Mouse (Mus musculus): ENCODE data around the gene Ermp1. TPM values are rescaled to one million over a fixed set of nuclear protein-coding genes. Genes with fewer than 3 reads are reported as not detected.
"Not testable (repeated sequence)": the region's sequence is repeated elsewhere in the genome, so short reads cannot be mapped to it uniquely, and the experiment has no call there.

Ermp1 gene
- polyA plus RNA-seq, 1 experiment from 2014 or later: 6.1 TPM

DNA sequence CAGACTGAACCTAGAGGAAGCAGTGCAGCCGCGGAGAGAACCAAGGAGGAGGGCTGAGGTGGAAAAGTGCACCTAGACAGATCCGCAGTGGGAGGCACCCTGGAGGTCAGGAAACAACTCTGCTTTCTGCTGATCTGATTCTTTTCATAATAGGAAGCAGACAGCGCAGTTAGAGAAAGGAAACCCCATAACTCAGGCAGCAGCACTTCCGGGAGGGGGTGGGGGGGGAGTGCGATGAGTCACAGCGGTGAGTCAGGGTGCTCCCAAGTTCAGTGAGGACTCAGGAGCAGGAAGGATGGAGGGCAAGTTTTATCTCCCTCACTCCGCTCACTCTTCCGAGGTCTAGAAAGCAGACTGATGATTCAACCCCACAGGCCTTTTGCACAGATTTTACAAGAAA is 7.2 kb downstream of the Ermp1 start:
- no peaks in the 10 kb centered on the region for H3K4me1 ChIP-seq
- ATAC-seq: no peak
- H3K4me3 ChIP-seq: no peak overlapping the region
- 65% methylated on average over 8 of the region's 9 CpGs for WGBS
- H3K27me3 ChIP-seq: no peaks in the 10 kb centered on the region
- H3K4me2 ChIP-seq: no peak overlapping the region
- H3K27ac ChIP-seq: no peak overlapping the region
- H3K9me3 ChIP-seq (replicated peaks): peaks cover 4% of the 10 kb centered on the region; the same call in 1 of the 2 replicates
- H3K36me3 ChIP-seq (ENCODE audit: poor library complexity, severe bottlenecking): 0 out of 2 replicates have a peak, but pooled peaks cover 4% of the 10 kb centered on the region
- H3K9ac ChIP-seq: no peak overlapping the region

DNA sequence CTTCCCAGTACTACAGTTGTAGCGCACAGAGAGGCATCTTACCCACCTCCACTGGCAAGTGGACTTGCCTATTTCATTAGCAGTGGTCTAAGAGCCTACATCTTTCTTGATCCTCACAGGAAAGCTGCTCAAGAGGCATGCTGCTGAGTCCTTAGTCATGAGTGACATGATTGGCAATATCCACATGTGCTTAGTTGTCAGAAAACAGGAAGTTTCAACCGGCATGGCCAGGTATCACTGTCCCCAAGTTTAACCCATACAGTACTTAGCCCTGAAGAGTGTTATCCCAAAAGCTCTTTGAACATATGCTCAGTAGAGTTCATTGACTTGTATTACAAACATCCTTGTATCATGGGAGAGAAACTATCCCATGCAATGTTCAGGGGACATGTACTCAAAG is 36.1 kb downstream of the Ermp1 start:
- no peak for ATAC-seq
- peaks cover 27% of the 10 kb centered on the region for H3K36me3 ChIP-seq (ENCODE audit: poor library complexity, severe bottlenecking)
- H3K4me3 ChIP-seq: no peak overlapping the region
- H3K27ac ChIP-seq: no peak overlapping the region
- no peaks in the 10 kb centered on the region for H3K27me3 ChIP-seq
- 97% methylated on average over 2 of the region's 2 CpGs for WGBS
- no peak overlapping the region for H3K9ac ChIP-seq
- no peaks in the 10 kb centered on the region for H3K9me3 ChIP-seq (replicated peaks)
- no peak overlapping the region for H3K4me2 ChIP-seq
- H3K4me1 ChIP-seq: no peaks in the 10 kb centered on the region

DNA sequence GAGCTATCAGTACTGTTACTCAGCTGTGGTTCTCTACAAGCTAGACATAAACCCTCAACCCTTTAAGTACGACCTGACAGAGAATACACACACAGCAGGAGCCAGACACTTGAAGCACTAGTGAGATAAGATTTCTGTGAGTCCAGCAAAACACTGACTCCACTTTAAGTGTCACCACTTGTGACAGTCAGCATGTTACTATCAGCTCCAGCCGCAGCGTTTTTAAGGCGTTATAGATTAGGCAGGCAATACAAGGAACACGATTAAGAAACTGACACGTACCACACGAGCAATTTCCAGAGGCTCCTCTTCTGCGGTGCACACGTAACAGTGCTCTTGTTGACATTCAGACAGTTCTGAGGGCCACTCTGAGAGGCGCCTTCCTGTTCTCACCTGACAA is 37.3 kb downstream of the Ermp1 start:
- Histone ChIP-seq H3K27ac (no peak overlapping the region), H3K4me3 (no peak overlapping the region), H3K4me2 (no peak overlapping the region), H3K27me3 (no peaks in the 10 kb centered on the region), H3K9ac (no peak overlapping the region), H3K36me3 (ENCODE audit: poor library complexity, severe bottlenecking) (peaks cover 27% of the 10 kb centered on the region), H3K4me1 (no peaks in the 10 kb centered on the region), H3K9me3 (replicated peaks) (no peaks in the 10 kb centered on the region)
- 86% methylated on average over 10 of the region's 10 CpGs for WGBS
- no peak for ATAC-seq

GRCm38 (mm10) chr19:29608212-29608611 is 40.0 kb downstream of the Ermp1 start:
- Histone ChIP-seq H3K27me3 (no peaks in the 10 kb centered on the region), H3K4me1 (no peaks in the 10 kb centered on the region), H3K36me3 (ENCODE audit: poor library complexity, severe bottlenecking) (peaks cover 35% of the 10 kb centered on the region), H3K9me3 (replicated peaks) (no peaks in the 10 kb centered on the region), H3K9ac (no peak overlapping the region), H3K4me2 (no peak overlapping the region), H3K27ac (no peak overlapping the region), H3K4me3 (no peak overlapping the region)
- 78% methylated on average over 4 of the region's 4 CpGs for WGBS
- no peak for ATAC-seq

DNA sequence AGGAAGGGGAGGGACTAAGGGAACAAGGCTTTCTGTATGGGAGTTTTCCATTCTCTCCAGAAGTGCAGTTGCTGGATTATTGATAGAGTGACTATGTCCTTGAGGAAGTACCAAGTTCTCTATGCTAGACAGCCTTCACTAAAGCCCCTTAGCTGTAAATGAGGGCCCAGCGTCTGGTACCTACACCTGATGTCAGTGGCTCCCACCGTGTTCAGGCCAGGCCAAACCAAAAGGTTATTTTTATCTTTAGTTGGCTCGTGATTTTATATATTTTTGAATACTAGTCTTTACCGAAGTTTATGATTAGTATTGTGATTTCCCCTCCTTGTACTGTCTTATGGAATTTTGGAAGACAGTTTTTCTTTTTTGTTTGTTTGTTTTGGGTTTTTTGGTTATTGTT is 40.7 kb downstream of the Ermp1 start:
- H3K4me2 ChIP-seq: no peak overlapping the region
- no peak for ATAC-seq
- H3K9me3 ChIP-seq (replicated peaks): no peaks in the 10 kb centered on the region
- peaks cover 36% of the 10 kb centered on the region for H3K36me3 ChIP-seq (ENCODE audit: poor library complexity, severe bottlenecking)
- H3K4me3 ChIP-seq: no peak overlapping the region
- no peaks in the 10 kb centered on the region for H3K27me3 ChIP-seq
- WGBS: 93% methylated on average over 4 of the region's 4 CpGs
- H3K9ac ChIP-seq: no peak overlapping the region
- no peaks in the 10 kb centered on the region for H3K4me1 ChIP-seq
- H3K27ac ChIP-seq: no peak overlapping the region

GRCm38 (mm10) chr19:29604653-29605052 is 43.6 kb downstream of the Ermp1 start:
- H3K27me3 ChIP-seq: no peaks in the 10 kb centered on the region
- H3K36me3 ChIP-seq (ENCODE audit: poor library complexity, severe bottlenecking): peaks cover 33% of the 10 kb centered on the region
- H3K9ac ChIP-seq: no peak overlapping the region
- no peaks in the 10 kb centered on the region for H3K9me3 ChIP-seq (replicated peaks)
- H3K27ac ChIP-seq: no peak overlapping the region
- no peak for ATAC-seq
- H3K4me2 ChIP-seq: no peak overlapping the region
- 91% methylated on average over 3 of the region's 3 CpGs for WGBS
- H3K4me1 ChIP-seq: no peaks in the 10 kb centered on the region
- no peak overlapping the region for H3K4me3 ChIP-seq

DNA sequence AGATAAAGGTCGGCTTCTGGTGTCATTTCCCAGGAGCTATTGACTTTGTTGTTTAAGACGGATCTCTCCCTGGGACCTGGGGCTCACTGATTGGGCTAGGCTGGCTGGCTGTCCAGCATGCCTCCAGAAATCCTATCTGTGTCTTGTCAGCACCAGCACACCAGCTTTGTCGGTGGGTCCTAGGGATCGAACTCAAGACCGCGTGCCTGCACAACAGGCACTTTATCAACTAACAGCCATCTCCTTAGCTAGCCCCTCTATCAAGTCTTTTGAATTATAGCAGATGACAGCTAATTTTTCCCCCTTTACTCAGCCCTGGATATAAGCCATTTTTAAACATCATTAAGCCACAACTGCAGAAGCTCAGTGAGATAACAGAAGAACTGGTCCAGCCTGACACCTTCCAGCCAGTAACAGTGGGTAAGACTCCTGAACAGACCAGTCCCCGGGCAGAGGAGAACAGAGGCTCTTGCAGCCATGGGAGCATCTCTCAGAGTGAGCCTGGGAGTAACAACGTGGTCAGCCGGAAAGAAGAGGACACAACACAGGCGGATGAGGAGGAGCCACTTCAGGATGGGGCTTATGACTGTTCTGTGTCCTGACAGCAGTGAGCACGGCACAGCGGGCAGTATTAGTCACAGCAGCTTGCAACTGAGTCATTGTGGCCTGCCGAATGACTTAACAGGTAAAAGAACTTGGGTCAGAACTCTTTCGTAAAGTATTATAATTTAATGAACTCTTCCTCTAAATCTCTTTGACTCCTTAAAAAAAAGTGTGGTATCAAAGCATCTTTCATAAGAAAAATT is 44.5 kb downstream of the Ermp1 start:
- 89% methylated on average over 14 of the region's 14 CpGs for WGBS
- H3K4me2 ChIP-seq: no peak overlapping the region
- no peaks in the 10 kb centered on the region for H3K4me1 ChIP-seq
- ATAC-seq: no peak
- no peaks in the 10 kb centered on the region for H3K27me3 ChIP-seq
- no peaks in the 10 kb centered on the region for H3K9me3 ChIP-seq (replicated peaks)
- H3K9ac ChIP-seq: no peak overlapping the region
- no peak overlapping the region for H3K4me3 ChIP-seq
- H3K36me3 ChIP-seq (ENCODE audit: poor library complexity, severe bottlenecking): peaks cover 42% of the 10 kb centered on the region
- H3K27ac ChIP-seq: no peak overlapping the region

DNA sequence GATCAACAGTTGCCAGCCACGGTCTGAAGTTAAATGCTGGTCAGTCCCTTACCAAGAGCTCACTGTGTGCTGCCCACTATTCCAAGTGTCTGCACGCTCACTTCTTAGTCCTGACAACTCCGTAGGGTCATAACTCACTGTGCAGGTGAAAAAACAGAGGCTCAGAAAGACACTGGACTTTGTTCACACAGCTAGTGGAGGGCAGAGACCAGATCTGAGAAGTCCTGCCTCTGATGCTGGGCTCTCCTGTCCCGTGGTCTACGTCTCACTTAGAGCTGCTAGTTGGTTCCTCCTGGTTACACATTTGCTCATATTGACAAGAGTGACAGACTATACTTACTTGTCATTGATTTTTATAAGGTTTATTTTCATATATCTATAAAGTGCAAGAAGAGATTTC is 49.2 kb downstream of the Ermp1 start:
- Histone ChIP-seq H3K27me3 (no peaks in the 10 kb centered on the region), H3K9me3 (replicated peaks) (no peaks in the 10 kb centered on the region), H3K4me1 (no peaks in the 10 kb centered on the region), H3K4me3 (no peak overlapping the region), H3K4me2 (no peak overlapping the region), H3K36me3 (ENCODE audit: poor library complexity, severe bottlenecking) (peaks cover 69% of the 10 kb centered on the region), H3K27ac (no peak overlapping the region), H3K9ac (no peak overlapping the region)
- WGBS: 96% methylated on average over 5 of the region's 5 CpGs
- no peak for ATAC-seq

DNA sequence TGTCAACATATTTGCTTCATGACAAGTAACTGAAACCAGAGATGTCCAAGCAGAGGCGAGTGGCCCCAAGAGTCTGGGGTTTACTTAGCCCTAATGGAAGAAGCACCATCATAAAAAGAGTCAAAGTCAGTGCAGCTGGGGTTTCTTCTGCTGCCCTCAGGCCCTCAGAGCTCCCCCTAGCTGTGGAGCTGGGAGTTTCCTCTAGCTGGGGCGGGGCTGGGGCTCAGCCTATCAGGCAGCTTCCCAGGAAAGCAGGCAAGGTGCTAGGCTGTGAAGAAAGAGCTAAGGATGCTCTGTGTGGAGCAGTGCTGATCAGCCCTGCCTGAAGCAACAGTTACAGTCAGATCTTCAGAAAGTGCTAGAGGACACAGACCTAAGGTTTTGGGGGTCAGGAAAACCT is 51.2 kb downstream of the Ermp1 start:
- Histone ChIP-seq H3K27ac (no peak overlapping the region), H3K9me3 (replicated peaks) (no peaks in the 10 kb centered on the region), H3K4me3 (no peak overlapping the region), H3K36me3 (ENCODE audit: poor library complexity, severe bottlenecking) (peaks cover 50% of the 10 kb centered on the region), H3K27me3 (no peaks in the 10 kb centered on the region), H3K4me1 (no peaks in the 10 kb centered on the region), H3K4me2 (no peak overlapping the region), H3K9ac (no peak overlapping the region)
- no peak for ATAC-seq
- 94% methylated on average over 2 of the region's 2 CpGs for WGBS

- H3K36me3 ChIP-seq (ENCODE audit: poor library complexity, severe bottlenecking): peaks cover 52% of the 10 kb centered on the region
- H3K4me3 ChIP-seq: no peak overlapping the region
- no peaks in the 10 kb centered on the region for H3K4me1 ChIP-seq
- WGBS: 95% methylated on average over 3 of the region's 3 CpGs
- no peak overlapping the region for H3K9ac ChIP-seq
- no peak overlapping the region for H3K27ac ChIP-seq
- no peak overlapping the region for H3K4me2 ChIP-seq
- H3K9me3 ChIP-seq (replicated peaks): no peaks in the 10 kb centered on the region
- H3K27me3 ChIP-seq: no peaks in the 10 kb centered on the region
- no peak for ATAC-seq
Observed at GRCm38 (mm10) chr19:29596276-29596675, 51.9 kb downstream of the Ermp1 start.

- 41% methylated on average over 3 of the region's 3 CpGs for WGBS
- not testable (repeated sequence) for H3K27me3 ChIP-seq; H3K9ac ChIP-seq; H3K9me3 ChIP-seq (replicated peaks); H3K27ac ChIP-seq; H3K4me3 ChIP-seq; ATAC-seq; H3K4me1 ChIP-seq; H3K4me2 ChIP-seq
- H3K36me3 ChIP-seq (ENCODE audit: poor library complexity, severe bottlenecking): peaks cover 51% of the 10 kb centered on the region
Observed at GRCm38 (mm10) chr19:29593783-29594182, 54.4 kb downstream of the Ermp1 start.

DNA sequence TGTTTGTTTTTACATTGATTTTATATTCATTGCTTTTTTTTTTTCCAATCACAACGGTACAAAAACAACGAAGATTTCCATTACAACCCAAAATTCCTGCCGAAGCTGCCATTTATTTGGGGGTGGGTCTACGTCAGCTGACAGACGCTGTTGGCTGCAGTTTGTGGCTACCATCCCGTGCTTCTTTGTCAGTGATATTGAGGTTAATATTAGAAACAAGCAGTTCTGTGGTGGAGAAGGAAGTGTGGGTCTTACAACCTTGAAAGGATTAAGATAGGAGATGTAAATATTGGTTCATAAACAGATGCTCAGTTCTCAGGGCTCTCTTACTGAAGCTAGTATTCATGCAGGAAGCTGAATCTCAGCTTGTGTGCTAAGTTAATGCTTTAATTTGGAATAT is 64.5 kb downstream of the Ermp1 start:
- Histone ChIP-seq H3K4me2 (no peak overlapping the region), H3K9me3 (replicated peaks) (no peaks in the 10 kb centered on the region), H3K4me3 (no peak overlapping the region), H3K36me3 (ENCODE audit: poor library complexity, severe bottlenecking) (peaks cover 33% of the 10 kb centered on the region), H3K9ac (no peak overlapping the region), H3K4me1 (no peaks in the 10 kb centered on the region), H3K27me3 (no peaks in the 10 kb centered on the region), H3K27ac (no peak overlapping the region)
- no peak for ATAC-seq
- WGBS: 71% methylated on average over 6 of the region's 6 CpGs

DNA sequence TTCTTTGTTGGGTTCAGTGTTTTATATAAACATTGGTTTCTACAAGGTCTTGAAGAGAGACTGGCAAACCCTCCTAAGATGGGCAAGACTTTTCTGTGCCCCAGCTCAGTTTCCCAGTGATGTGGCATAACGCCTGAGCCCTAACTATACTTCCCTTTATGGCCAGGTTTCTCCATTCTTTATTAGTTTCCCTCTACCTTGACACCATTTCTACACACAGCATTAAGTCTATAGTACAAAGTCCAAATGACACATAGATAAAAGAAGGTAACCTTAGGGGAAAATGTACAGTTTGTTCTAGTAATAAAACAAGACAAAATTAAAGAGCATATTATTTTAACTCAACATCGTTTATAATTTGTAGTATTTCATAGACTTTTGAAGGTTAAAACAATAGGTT is 65.8 kb downstream of the Ermp1 start:
- ATAC-seq: no peak
- 95% methylated on average over 2 of the region's 2 CpGs for WGBS
- Histone ChIP-seq H3K4me2 (no peak overlapping the region), H3K36me3 (ENCODE audit: poor library complexity, severe bottlenecking) (peaks cover 24% of the 10 kb centered on the region), H3K27me3 (no peaks in the 10 kb centered on the region), H3K4me1 (no peaks in the 10 kb centered on the region), H3K9ac (no peak overlapping the region), H3K27ac (no peak overlapping the region), H3K4me3 (no peak overlapping the region), H3K9me3 (replicated peaks) (no peaks in the 10 kb centered on the region)

Data from forebrain, embryonic 13.5 days (tissue).